Mouse (Mus musculus) hindlimb bud, embryonic 11.5 days (tissue): Measurements from ENCODE around the gene Col4a4.

Source experiments
- DNase-seq: peaks from one replicate; pipeline ENCODE4 v3.0.0-alpha.2; 2012; ENCODE audit warnings: low read depth, low spot score; ENCODE audit errors: extremely low spot score

Gene Col4a4

DNA sequence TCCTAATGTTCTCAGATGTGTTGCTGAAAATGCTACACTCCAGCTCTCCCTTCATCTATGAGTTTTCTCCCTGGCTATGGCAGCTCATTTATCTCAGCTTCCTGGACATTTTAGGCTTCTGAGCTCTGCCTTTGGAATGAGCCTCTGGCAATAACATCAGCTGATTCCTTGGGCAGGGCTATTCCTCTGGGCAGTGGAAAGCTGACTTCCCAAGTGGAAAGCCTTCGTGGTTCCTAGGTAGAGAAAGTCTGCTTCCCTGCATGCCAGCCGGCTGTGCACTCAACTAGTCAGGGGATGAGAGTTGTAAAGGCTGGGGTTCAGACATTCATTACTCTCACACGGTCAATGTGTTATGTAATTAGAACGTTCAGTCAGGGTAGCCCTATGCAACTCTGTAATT is 8.3 kb downstream of the Col4a4 start:
- no peak for DNase-seq

DNA sequence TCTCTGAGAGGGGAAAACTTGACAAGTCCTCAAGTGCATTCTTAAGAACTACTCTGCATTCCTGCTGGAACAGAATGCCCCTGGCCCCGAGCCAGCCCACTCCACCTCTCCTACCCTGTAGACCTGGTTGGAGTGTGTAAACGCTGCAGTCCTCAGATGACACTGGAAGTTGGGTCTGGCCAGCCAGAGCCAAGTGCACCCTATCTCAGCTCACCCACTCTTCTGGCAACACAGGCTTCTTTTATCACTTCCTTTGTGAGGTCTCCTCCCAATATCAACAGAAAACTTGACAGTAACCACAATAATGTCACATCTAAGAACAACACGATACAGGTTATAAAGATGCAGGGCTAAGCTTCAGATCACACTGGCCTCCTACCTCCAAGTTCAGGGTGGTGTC is 8.7 kb downstream of the Col4a4 start:
- no peak for DNase-seq

DNA sequence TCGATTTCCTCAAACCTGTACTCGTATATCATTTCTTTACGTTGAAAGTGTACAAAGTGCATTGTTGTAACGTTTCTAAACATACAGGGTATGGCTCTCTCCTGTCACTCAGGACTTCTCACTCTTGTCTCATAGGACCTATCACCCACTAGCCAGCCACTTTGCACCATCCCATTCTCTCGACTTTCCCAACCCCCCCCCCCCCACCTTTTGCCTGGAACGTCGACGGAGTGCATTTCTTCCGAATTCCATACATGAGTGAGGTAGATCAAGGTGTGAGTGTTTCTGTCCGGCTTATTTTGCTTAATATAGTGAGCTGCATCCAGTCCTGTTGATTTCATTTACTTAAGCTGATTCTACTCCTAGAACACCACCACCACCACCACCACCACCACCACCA is 9.3 kb downstream of the Col4a4 start:
- no peak for DNase-seq

DNA sequence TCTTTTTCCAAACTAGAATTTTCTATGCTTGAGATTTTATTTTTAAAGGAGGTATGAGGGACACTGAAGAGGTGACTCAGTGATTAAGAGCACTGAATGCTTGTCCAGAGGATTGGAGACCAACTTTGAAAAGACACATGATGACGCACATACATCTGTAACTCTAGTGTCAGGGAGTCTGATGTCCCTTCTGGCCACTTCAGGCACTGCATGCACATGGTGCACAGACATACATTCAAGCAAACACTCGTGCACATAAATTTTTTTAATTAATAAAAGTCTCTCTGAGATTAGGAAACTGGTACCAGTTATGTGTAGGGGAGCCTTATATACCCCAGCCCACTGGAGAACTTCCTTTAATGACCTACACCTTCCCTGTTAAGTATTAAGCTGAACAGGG is 10.5 kb downstream of the Col4a4 start:
- no peak for DNase-seq

DNA sequence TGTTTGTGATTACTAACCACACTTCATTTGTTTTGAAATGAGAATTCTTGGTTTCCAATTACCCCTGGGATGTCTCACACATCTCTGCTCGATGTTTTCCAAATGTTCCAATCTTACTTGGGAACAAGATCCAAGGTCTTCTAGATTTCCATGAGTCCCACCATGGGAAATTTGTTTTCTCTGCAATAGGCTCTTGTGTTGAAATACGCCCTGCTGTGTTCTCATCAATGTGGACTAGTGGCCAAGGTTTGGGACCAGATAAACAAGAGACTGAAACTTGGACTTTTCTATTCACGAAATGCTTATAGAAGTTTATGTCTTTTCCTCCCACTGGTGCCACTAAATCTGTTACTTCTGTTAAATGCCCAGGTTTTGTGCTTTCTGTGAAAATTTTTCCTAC is 11.0 kb downstream of the Col4a4 start:
- DNase-seq = no peak

DNA sequence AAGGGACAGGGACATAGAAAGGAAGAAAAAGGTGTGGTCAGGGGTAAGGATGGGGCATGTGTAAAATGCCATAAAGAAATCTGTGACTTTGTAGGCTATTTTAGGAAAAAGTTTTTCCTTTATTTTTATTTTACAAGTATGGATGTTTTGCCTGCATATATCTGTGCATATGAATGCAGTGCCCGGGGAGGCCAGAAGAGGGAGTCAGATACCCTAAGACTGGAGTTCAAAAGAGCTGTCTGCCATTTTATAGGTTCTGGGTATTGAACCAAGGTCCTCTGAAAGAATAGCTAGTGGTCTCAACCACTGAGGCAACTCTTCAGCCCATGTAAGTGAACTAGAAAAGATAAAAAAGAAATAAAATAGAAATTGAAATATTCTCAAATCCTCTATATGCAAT is 14.9 kb downstream of the Col4a4 start:
- no peak for DNase-seq

DNA sequence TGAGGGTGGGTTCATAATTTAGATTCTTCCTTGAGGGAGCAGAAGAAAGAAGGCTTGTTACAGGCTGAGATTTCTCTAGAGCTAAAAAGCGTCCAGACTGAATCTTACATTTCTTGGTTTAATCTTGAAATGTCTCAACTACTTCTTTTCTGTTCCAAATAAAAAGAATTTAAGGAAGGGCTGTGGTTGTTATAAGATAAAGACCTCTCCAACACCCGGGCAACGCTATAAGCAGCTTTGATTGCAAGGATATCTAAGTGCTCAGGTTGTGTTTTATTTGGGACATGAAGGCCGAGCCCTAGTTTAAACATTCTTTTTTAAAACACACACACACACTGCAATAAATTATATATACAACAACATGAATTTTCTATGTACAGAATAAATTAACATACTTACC is 17.2 kb downstream of the Col4a4 start:
- no peak for DNase-seq

DNA sequence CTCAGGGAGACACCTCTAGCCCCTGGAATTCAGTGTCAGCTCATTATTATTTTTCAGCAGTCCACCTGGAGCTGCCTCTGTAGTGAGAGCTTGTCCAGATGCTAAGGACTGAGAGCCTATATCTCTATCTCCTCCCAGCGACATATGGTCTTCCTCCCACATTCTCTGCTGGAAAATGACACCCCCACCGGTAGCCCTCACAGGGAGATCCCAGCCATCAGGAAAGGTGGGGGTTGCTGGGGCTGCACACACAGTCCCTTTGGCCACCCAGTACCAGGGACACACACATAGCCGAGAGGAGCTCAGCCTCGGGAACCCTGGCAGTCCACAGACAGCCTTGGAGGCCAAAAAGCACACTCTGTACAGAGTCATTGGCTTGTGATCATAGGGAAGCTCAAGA is 26.4 kb downstream of the Col4a4 start:
- DNase-seq = no peak

DNA sequence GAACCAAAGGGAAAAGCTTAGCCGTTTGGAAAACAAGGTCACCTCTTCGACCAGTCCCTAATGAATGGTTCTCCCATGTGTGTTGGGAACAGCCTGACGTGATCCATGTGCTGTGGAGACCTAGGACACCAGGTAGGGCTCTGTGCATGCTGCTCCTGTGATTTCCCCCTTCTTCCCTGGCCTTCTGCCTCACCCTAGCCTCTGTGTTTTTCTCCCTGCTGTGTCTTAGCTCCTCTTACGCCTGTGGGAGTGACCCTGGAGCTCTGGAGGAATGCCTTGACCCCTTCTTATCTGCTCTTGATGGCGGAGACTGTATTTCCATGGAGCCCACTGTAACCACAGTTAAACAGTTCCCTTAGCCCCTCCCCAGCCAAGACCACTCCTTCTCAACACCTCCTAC is 31.8 kb downstream of the Col4a4 start:
- DNase-seq = no peak

DNA sequence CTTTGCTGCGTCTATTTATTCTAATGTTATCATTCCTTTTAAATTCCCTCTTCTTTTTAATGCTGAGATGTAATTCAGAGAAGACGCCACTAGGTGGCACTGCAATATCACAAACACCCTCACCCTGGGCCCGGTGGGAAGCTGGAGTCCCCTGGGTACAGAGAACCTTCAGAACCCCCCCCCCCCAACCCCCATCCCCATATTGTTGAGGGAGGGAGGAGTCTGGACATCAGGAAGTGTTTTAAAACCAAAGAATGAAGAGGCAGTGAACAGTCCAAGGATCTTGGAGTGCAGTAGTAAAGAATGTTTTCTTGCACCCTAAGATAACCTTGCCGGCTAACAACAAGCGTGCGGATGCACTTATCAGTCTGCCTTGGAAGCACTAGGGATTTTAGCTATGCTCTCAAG is 32.2 kb downstream of the Col4a4 start:
- peak; percentile 16 for DNase-seq

DNA sequence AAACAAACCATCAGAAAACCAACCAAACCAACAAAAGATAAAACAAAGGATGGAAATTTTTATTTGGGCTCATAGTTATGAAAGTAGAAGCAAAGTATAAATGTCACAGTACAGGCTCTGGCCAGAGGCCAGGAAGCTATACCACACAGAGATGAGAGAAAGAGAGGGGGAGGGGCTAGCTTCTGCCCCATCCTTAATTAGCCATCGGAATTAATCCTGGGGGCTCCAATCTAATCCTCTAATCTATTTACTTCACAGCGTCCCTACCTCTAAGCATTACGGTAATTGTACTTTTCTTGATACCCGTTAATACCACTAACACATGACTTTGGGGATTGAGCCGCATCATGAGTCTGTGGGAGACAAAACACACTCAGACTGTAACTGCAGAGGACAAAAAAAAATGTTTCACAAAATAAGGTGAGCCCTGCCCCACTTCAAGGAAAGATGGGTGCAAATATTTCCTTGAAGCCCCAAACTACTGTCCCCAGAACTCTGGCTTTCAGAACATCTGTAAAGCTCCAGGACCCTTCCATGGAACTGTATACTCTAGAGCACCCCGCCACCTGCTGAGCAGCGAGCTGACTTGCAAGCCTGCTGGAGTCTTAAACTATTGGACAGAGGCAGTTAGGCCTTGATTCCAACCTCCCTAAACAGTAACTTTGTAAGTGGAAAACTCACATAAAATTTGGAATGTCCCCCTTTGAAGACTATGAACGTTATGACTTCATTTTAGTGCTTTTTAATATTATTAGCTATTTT is 41.3 kb downstream of the Col4a4 start:
- DNase-seq = no peak

DNA sequence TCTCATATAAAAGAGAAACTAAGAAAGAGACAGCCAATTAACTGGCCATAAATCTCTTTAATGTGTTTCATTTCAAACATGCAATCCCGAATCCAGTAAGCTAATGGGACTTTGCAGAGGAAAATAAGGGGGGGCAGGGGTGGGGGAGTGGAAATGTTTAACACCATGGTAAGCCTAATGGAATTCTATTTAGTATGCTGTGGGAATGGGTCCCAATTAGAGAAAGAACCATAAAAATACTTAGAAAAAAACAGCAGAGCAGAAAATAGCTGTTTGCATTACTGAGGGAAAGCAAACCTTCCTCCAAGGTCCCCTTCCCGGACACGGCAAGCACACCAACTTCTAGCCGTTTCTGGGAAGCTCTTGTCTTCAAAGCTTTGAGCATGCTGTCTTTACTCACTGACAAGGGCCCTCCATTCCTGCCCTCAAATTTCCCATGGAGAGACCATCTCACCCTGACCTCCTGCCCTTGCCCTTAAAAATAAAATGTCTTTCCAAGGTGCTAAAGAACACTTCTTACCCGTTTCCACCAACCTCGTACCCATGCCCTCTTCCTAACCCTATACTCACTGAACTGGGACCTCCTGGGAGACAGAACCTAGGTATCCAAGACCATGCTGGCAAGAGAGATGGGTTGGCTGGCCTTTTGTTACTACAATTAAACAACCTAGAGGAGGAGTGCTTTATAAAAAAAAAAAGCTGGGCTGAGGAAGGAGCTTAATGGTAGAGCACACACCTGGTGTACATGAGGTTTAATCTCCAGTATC is 42.0 kb downstream of the Col4a4 start:
- DNase-seq = peak; percentile 18

DNA sequence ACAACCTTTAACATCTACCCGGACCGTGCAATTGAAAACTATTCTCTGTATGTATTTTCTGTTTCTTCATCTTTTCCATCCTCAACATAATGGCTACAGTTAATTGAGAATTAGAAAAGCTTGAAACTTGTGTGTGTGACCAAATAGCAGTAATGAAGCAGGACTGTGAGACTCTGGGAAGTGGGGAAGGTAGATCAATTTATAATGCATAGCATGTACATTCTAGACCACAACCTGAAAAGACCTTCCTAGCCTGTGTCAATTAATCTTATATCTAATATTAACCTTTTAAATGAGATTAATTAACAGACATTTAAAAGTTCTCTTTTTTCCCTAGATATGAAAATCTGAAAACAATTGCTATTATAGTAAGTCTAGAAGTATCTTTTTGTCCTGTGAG is 42.7 kb downstream of the Col4a4 start:
- DNase-seq = no peak

DNA sequence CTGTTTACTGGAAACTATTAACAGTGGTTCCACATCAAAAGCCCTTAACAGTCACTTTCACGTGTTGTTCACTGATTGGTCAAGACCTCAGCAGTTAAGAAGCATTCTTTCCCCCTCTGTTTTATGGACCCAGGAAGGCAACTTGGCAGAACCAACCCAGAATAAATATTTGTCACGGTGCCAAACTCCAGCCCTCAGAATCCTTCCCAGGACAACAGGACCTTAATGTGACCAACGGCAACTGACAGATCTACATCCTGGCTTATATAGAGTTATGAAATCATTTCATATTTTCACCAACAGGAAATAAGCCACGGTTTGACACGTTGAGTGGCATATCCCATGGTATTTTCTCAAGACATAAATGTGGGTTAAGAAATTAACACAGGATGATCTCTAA is 46.6 kb downstream of the Col4a4 start:
- DNase-seq = no peak

DNA sequence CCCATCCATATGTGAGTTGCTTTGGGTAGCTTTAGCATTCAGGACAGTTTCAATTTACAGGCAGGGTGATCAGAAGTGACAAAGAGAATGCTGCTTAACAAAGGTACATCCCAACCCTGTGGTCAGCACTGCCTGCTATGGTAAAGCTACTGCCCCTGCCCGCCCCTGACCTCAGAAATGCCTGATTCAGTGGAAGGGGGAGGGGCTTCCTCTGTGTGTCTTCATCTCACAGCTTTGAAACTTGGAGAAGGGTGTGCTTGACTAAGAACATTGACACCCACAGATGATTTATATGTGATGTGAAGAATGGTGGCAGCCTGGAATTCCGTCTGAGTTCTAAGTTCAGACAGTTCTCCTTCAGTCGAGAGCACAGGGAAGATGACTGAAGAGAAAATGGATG is 48.8 kb downstream of the Col4a4 start:
- no peak for DNase-seq

DNA sequence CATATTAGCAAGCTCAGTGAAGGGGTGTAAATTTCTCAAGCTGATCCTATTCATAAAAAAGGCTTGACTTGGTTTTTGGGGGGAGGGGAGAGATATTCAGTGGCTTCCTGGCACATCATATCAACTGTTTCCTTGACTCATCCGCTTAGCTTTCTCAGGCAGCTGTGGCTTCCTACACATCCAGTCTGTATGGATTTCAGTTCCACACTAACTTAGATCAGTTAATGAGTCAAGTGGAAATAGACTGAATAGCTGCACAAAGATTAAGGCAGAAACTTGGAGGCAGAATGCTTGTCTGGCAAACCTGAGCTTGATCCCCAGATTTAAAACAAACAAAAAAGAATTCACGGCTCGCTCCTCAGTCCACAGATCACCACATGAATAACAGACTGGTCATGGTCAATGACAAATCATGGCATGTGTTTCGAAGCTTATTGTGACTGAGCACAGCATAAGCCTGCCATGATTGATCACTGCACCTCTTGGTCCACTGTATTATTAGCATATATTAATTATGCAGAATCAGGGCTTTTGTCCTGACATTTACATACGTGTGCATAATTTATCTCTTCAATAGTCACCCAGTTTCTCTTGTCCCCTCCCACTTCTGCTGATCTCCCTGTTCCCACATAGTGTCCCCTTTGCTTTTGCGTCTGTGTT is 50.0 kb downstream of the Col4a4 start:
- no peak for DNase-seq

DNA sequence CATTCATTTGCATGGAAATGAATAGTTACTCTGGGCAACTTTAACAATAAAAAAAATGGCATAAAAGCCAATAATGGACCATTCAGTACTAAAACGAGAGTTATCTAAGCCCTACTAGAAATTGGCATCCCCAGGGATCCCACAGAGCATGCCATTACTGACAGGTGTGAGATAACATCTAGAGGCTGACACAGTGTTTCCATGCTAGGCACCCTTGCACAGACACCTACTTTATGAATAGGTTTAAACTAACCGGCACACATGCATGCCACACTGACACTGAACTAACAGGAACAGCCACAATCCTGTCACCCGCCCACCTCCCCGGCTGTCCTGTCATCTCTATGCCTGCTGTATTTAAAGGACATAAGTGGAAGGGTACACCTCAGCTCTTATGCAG is 58.7 kb downstream of the Col4a4 start:
- no peak for DNase-seq

DNA sequence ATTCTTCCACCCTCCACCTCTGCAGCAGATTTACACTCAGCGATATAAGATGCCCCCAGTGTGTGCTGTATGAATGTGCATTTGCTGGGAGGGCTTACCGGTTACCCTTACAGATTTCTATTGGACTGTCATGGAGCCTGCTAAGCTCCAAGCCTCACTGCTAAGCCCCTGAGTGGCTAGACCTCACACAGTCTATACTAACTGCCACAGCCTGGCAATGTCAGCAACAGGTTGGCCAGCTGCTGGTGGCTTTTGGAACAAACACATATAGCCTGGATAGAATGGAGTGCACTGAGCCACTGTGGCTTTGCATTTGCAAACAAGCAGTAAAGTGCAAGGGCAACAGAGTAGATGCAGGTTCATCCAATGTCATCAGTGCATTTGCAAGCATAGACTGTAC is 94.7 kb downstream of the Col4a4 start:
- no peak for DNase-seq

DNA sequence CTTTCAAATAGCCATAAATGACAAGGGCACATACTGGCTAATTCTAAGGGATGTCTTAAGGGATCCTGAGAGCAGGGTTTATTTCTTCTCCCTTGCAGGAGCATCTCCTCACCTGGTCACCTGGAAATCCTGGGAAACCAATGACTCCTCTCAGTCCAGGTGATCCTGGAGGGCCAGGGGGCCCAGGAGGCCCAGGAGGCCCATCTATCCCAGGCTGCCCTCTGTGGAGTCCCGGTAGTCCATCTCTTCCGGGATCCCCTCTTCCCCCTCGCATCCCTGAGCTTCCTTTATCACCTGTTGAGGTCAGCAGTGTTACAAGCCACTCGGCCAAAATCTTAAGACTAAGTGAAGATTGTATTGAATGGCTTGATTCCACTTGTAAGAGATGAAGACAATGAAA is 100.3 kb downstream of the Col4a4 start:
- DNase-seq = no peak

DNA sequence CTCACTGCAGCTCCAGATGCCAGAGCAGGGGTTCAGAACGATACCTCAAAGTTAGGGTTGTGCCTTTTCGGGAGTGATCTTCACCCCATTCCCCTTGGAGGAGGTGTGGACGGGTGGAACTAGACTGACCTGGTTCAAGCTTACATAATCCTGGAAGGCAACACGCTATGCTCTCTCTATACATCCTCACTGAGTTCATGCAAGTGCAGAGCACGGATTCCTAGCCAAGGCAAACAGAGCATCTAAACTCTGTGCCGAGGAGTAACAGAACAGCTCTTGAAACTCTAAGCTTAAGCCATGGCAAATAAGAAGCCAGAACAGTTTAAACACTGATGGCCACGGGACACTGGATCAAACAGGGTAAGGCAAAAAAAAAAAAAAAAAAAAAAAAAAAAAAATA is 104.3 kb downstream of the Col4a4 start:
- DNase-seq = no peak

DNA sequence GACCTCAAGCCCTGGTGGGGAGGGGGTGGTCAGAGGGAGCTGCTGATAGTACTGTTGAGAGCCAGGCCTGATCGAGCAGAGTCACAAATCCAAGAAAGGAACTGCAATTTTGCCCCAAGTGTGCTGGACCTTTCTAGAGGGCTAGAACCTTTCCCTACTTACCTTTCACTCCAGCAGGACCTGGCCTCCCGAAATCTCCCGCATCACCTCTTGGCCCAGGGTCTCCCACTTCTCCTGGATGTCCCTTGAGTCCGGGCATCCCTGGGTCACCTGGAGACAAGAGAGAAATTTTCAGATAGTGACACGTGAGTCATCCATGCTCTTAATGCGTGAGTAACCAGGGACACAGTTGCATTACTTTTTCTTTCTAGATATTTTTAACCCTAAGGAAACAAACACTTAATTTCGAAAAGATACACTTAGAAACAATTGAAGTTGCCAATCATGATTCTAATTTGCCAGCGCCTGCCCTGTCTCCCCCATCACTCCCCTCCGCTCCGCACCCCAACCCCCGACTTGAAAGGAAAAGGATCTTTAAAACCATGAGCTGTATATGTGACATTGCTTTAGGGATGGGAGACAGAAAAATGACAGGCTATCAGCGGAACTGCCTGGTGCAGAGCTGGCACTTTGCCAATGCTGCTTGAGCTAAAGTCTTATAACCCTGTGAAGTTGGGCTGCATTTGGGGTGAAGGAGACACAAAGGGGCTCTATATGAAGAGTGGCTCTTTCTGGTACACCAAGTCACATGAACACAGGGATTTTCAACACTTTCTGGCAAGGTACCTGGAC is 106.8 kb downstream of the Col4a4 start:
- no peak for DNase-seq
